Mouse (Mus musculus) liver, embryonic 14.5 days (tissue): Measurements from ENCODE around the gene Kank4.

Source experiments
- CTCF ChIP-seq: IDR thresholded peaks from 2 replicates; pipeline ENCODE4 v1.5.1; 2016; ENCODE audit warnings: antibody characterized with exemption, low read depth, control low read depth
- EP300 ChIP-seq: IDR thresholded peaks from 2 replicates; pipeline ENCODE4 v1.6.1; 2016; ENCODE audit warnings: antibody characterized with exemption, low read depth

GRCm38 (mm10) chr4:98847120-98847885 is 30.0 kb upstream of the Kank4 start:
- TF ChIP-seq CTCF = no peak
- TF ChIP-seq EP300 = no peak
